Mouse (Mus musculus) adrenal gland (tissue): ENCODE measurements at regions not wholly inside any gene's neighbourhood (a gene's known extent, or its start where the extent isn't known, plus 50 kb on each side); places are given as distances from the start of the nearest gene placed in this dataset.

Source experiments
- intact Hi-C: fragments of 180-260 bp; cut with DNase I; formaldehyde crosslinking; loops from one replicate; pipeline ENCODE4 v1.15.1; 2025

DNA sequence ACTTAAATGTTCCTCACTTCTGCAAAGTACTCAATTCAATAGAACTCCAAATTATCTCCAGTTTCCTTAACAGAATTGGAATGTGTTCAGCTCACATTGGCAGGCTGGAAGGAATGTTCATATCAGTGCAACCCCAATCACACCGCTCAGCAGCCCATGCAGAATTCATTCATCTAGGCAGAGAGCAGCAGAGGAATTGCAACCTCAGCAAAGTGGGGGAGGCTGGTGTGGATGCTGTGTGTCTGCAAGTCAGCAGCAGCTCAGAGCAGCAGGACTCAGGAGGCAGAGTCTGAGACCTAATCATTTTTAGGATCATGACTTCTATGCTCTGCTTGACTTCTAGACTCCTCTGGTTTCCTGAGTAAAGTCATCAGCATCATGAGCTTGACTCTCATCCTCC lies 100.7 kb upstream of the Chrna7 start:
- intact Hi-C loops: no loop called here

DNA sequence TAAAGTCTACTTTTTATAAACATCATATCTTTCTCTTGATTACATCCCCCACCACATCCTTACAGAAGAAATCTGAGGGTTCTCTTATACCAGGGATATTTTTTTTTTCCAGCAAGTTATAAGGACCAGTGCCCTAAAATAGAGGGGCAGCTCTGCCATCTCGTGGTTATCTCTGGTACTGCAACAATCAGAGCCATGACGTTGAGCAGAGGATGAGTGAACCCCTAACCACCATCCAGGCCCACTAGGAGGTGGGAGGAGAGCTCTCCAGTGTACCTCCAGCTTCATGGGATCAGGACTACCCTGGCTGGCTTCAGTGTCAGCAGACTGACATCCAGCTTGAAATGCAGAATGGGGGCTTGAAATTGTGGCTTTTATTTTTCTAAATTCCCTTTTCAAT lies 107.2 kb upstream of the Chrna7 start:
- intact Hi-C loops: loop anchor here (1.0 to 2.0 kb wide), 2 partner anchors 15 to 395 kb away; no protein-coding TSS in a partner anchor

DNA sequence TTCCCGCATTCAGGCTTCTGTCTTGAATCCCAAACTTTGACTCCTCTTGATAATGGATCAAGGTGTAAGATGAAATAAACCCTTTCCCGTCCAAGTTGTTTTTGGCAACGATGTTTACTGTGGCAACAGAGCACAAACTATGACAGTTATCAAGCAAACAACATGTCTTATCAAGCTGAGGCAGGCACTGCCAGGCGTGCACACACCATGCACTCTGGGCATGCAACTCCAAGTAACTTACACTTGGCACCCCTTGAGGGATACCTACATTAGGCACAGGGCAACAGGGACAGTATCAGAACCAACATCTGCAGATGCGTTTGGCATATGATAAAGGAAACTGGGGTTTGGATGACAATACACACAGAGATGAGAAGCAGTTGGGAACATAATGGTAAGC lies 108.8 kb upstream of the Chrna7 start:
- intact Hi-C loops: loop anchor here (5.0 kb wide), 2 partner anchors 351 to 416 kb away; no protein-coding TSS in a partner anchor

DNA sequence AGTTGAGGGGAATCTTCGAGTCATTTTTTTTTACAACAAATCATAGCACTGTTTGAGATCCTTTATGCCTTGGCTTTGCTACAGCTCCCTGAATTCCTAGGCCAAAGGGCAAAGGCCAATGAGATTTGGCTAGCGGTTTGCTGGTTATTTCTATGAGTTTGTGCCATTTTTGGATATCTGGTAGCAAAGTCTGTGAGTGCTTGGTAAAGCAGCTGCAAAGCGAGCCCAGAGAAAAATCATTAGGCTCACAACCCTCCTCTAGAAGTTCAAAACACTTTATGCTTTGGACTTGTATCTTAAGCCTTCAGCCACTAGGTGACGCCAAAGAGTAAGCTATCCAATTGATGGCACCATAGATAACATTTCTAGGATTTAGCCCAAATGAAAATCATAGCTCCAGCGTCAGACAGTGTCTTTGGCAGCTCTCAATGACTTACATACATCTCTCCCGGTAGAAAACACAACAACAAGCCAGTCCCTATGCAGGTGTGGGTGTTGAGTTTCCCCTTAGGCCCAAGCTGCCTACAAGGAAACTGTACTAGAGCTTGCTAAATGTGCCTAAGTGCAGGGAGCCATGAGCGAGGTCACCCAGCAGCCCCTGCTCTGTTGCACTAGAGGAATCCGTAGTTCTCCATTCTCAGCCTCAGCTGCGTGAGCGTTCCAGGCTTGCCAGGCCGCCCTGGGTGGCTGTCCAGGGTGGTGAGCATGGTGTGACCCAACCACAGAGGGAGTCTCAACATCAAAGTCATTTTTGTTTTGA lies 109.8 kb upstream of the Chrna7 start:
- intact Hi-C loops: loop anchor here (5.0 kb wide), 2 partner anchors 350 to 415 kb away; no protein-coding TSS in a partner anchor

DNA sequence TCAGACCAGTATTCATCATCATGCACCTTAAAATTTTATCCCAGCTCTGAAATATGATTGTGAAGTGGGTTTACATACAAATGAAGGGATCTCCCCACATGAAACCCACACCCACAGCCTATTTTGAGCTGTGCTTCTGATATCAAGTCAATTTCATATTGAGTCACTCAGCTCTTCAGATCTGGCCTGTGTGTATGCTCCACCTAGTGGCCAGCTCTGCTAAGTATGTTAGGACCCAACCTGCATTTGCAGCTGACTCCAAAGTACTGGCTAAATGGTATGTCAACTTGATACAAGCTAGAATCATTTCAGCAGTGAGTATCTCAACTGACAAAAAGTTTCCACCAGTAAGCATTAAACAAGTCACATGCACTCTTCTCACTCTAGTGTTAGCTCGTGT lies 109.4 kb upstream of the Otud7a start:
- intact Hi-C loops: loop anchor here (2.0 kb wide), 1 partner anchor 16 kb away; no protein-coding TSS in a partner anchor

DNA sequence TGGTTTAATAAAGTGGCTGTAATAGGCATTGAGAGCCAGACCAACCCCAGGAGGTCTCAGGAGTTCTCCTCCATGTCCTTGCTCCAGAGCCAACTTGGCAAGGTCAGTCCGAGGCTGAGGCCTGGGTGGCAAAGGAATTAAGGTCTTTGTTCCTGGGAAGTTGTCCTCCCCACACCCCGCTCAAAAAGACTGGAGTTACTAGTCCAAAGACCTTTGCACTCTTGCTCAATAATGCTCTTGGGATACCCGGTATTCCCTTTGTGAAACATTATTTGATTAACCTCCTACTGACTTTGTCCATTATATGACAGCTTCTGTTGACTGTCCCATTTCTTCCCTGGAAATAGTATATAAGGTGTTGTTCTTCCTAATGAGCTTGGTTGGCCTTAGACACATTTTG lies 108.5 kb upstream of the Otud7a start:
- intact Hi-C loops: no loop called here

DNA sequence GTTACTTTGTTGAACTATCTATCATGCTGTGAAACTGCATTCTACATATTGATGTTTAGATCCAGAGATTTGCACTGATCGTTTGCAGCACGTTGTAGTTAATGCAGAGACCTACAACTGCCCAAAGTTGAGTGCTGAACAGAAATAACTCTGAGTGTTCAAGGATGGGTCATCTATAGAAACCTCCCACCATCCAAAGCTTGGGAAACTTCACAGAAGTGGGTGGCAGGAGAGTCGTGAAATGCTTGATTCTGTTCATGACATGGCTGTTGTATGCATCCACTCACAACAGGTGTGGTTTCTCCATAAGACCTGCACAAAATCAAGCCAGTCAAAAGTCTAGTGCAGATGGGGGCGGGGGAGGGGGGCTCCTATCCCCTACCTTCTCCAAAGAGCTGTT lies 102.8 kb upstream of the Otud7a start:
- intact Hi-C loops: no loop called here

DNA sequence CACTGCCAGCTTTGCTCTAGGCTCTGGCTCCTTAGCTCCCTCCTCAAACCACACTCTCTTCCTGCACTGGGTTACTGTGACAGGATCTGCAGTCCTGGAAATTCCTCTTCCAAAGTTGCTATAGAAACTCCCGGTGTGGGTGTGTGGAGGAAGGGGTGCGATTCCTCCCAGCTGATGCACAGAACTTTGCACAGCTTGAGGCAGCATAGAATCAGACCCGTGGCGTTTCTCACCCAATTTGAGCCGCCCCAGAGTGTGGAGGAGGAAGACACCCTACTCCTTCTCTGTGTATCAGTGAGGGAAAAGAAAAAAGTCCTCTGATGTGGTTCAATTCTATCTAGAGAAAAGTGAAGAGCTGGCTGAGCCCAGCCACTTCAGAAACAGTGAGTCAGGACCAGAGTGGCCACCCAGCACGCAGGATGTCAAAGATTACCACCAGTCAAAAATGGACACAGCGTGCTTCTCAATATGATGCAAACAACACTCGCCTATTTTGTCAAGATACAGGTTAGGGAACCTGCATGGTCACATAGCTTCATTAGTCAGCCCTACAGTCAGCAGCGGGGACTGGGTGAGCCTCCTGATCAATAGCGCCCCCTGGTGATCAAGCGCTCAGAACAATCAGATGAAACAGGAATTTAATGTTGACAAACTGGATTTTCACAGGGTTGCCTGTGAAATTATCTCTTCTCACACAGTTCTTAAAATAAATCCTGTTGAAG lies 98.7 kb upstream of the Otud7a start:
- intact Hi-C loops: no loop called here

DNA sequence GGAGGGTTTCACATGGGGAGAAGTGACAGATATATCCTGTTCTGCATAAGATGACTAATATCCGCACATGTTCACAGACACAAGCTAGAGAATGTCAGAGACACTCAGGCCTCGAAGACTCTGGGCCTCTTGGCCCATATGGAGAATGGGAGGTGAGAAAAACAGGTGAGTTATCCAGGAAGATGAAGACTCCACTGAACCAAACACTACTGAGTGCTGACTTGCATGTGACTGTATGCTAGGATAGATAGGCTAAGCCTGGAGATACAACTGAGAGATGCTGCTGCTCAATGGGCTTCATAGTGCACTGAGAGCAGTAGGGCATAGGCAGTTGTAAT lies 98.2 kb upstream of the Otud7a start:
- intact Hi-C loops: no loop called here
